Mouse (Mus musculus) gastrocnemius, adult 8-10 months (tissue): ENCODE data around the gene Armh1. TPM values are rescaled to one million over a fixed set of nuclear protein-coding genes. Genes with fewer than 3 reads are reported as not detected.
A peak's percentile ranks its signal among the peaks of the same experiment; 100 is the strongest.
"Not testable (repeated sequence)": the region's sequence is repeated elsewhere in the genome, so short reads cannot be mapped to it uniquely, and the experiment has no call there.

ENCODE experiments used
- DNase-seq, 2 experiments: peaks; one replicate each; pipeline ENCODE4 v3.0.0; 2022; ENCODE audit warnings: low spot score in 2 of 2
- total RNA-seq, 4 experiments: library from RNA; stranded (reverse); gene quantifications; 2 replicates each; pipeline ENCODE4 v1.2.4; 2022

Armh1 gene
- total RNA-seq, 4 experiments from 2014 or later, result not detected

GRCm38 (mm10) chr4:117270278-117270677 lies 18.4 kb upstream of the Armh1 start:
- peak; percentile 50 to 52 for DNase-seq

GRCm38 (mm10) chr4:117267831-117268437 lies 16.0 kb upstream of the Armh1 start:
- DNase-seq, result no peak

- DNase-seq, result peak; percentile 57 to 66
Measured at GRCm38 (mm10) chr4:117267284-117267683, 15.4 kb upstream of the Armh1 start.

GRCm38 (mm10) chr4:117262987-117263386 lies 11.1 kb upstream of the Armh1 start:
- no peak for DNase-seq

GRCm38 (mm10) chr4:117262101-117262913 lies 10.4 kb upstream of the Armh1 start:
- DNase-seq, result no peak

GRCm38 (mm10) chr4:117261222-117261621 lies 9.3 kb upstream of the Armh1 start:
- DNase-seq, result no peak

GRCm38 (mm10) chr4:117259909-117260308 lies 8.0 kb upstream of the Armh1 start:
- DNase-seq, result not testable (repeated sequence)

- no peak for DNase-seq
Measured at GRCm38 (mm10) chr4:117254672-117255071, 2.7 kb upstream of the Armh1 start.

- no peak for DNase-seq
Measured at GRCm38 (mm10) chr4:117254017-117254627, 2.2 kb upstream of the Armh1 start.

GRCm38 (mm10) chr4:117253218-117254016 lies 1.5 kb upstream of the Armh1 start:
- DNase-seq, result no peak

- no peak for DNase-seq
Measured at GRCm38 (mm10) chr4:117252755-117253154, 830 bp upstream of the Armh1 start.

GRCm38 (mm10) chr4:117252351-117252750 lies 426 bp upstream of the Armh1 start:
- no peak for DNase-seq

- DNase-seq, result no peak
Measured at GRCm38 (mm10) chr4:117250982-117251381, 943 bp downstream of the Armh1 start.

- DNase-seq, result no peak
Measured at GRCm38 (mm10) chr4:117240867-117241266, 11.1 kb downstream of the Armh1 start.

GRCm38 (mm10) chr4:117239153-117239552 lies 12.8 kb downstream of the Armh1 start:
- DNase-seq, result no peak

GRCm38 (mm10) chr4:117235822-117236221 lies 16.1 kb downstream of the Armh1 start:
- no peak for DNase-seq

- DNase-seq, result no peak
Measured at GRCm38 (mm10) chr4:117234166-117234741, 17.7 kb downstream of the Armh1 start.

- no peak for DNase-seq
Measured at GRCm38 (mm10) chr4:117231208-117231607, 20.7 kb downstream of the Armh1 start.

GRCm38 (mm10) chr4:117230331-117230730 lies 21.6 kb downstream of the Armh1 start:
- DNase-seq, result no peak

GRCm38 (mm10) chr4:117229590-117229989 lies 22.3 kb downstream of the Armh1 start:
- no peak for DNase-seq

GRCm38 (mm10) chr4:117225250-117225649 lies 26.7 kb downstream of the Armh1 start:
- no peak for DNase-seq
